Mouse (Mus musculus): ENCODE data around the gene Rhd. TPM values are rescaled to one million over a fixed set of nuclear protein-coding genes. Genes with fewer than 3 reads are reported as not detected.

Rhd gene
- total and polyA plus RNA-seq, 2 experiments from 2014 or later: 0.98 to 1.5 TPM

GRCm38 (mm10) chr4:134843566-134843965 is 20.8 kb upstream of the Rhd start:
- DNase-seq (ENCODE audit: low spot score) (no peak), ATAC-seq (ENCODE audit: low FRiP score) (no peak)
- no peak for TF ChIP-seq CTCF (IDR thresholded peaks at IDR 0.05)
- Histone ChIP-seq H3K9ac (replicated peaks; ENCODE audit: low read length, poor library complexity, severe bottlenecking) (no peak overlapping the region), H3K4me2 (ENCODE audit: low read depth, low read length, poor library complexity, severe bottlenecking) (no peak overlapping the region), H3K4me1 (ENCODE audit: insufficient read depth, low read length) (no peaks in the 10 kb centered on the region), H3K36me3 (ENCODE audit: insufficient read depth, low read length) (no peaks in the 10 kb centered on the region), H3K27me3 (ENCODE audit: insufficient read depth, low read length) (no peaks in the 10 kb centered on the region), H3K4me3 (ENCODE audit: low read depth, low read length) (no peak overlapping the region), H3K9me3 (ENCODE audit: low read length) (no peaks in the 10 kb centered on the region), H3K27ac (ENCODE audit: low read depth, low read length) (no peak overlapping the region)
- WGBS: 88% methylated on average over 4 of the region's 4 CpGs

- Histone ChIP-seq H3K27ac (ENCODE audit: low read depth, low read length) (no peak overlapping the region), H3K27me3 (ENCODE audit: insufficient read depth, low read length) (no peaks in the 10 kb centered on the region), H3K9me3 (ENCODE audit: low read length) (no peaks in the 10 kb centered on the region), H3K9ac (replicated peaks; ENCODE audit: low read length, poor library complexity, severe bottlenecking) (no peak overlapping the region), H3K4me2 (ENCODE audit: low read depth, low read length, poor library complexity, severe bottlenecking) (no peak overlapping the region), H3K4me3 (ENCODE audit: low read depth, low read length) (no peak overlapping the region), H3K36me3 (ENCODE audit: insufficient read depth, low read length) (no peaks in the 10 kb centered on the region), H3K4me1 (ENCODE audit: insufficient read depth, low read length) (peaks cover 16% of the 10 kb centered on the region; the same call in 1 of the 2 replicates)
- no peak for TF ChIP-seq CTCF (IDR thresholded peaks at IDR 0.05)
- 78% methylated on average over 4 of the region's 4 CpGs for WGBS
- DNase-seq (ENCODE audit: low spot score) (no peak), ATAC-seq (ENCODE audit: low FRiP score) (no peak)
Measured at GRCm38 (mm10) chr4:134847587-134847986, 16.7 kb upstream of the Rhd start.

GRCm38 (mm10) chr4:134850551-134850950 is 13.8 kb upstream of the Rhd start:
- ATAC-seq (ENCODE audit: low FRiP score) (no peak), DNase-seq (ENCODE audit: low spot score) (no peak)
- Histone ChIP-seq H3K4me3 (ENCODE audit: low read depth, low read length) (no peak overlapping the region), H3K36me3 (ENCODE audit: insufficient read depth, low read length) (no peaks in the 10 kb centered on the region), H3K9me3 (ENCODE audit: low read length) (no peaks in the 10 kb centered on the region), H3K27ac (ENCODE audit: low read depth, low read length) (no peak overlapping the region), H3K4me1 (ENCODE audit: insufficient read depth, low read length) (peaks cover 16% of the 10 kb centered on the region; the same call in 1 of the 2 replicates), H3K9ac (replicated peaks; ENCODE audit: low read length, poor library complexity, severe bottlenecking) (no peak overlapping the region), H3K27me3 (ENCODE audit: insufficient read depth, low read length) (no peaks in the 10 kb centered on the region), H3K4me2 (ENCODE audit: low read depth, low read length, poor library complexity, severe bottlenecking) (peak overlapping the region; percentile 75)
- no peak for TF ChIP-seq CTCF (IDR thresholded peaks at IDR 0.05)
- 59% methylated on average over 4 of the region's 4 CpGs for WGBS

- Histone ChIP-seq H3K9ac (replicated peaks; ENCODE audit: low read length, poor library complexity, severe bottlenecking) (no peak overlapping the region), H3K4me2 (ENCODE audit: low read depth, low read length, poor library complexity, severe bottlenecking) (peak overlapping the region; percentile 75), H3K27me3 (ENCODE audit: insufficient read depth, low read length) (no peaks in the 10 kb centered on the region), H3K36me3 (ENCODE audit: insufficient read depth, low read length) (no peaks in the 10 kb centered on the region), H3K4me1 (ENCODE audit: insufficient read depth, low read length) (peaks cover 16% of the 10 kb centered on the region; the same call in 1 of the 2 replicates), H3K27ac (ENCODE audit: low read depth, low read length) (no peak overlapping the region), H3K4me3 (ENCODE audit: low read depth, low read length) (peak overlapping the region; percentile 99), H3K9me3 (ENCODE audit: low read length) (no peaks in the 10 kb centered on the region)
- 42% methylated on average over 2 of the region's 2 CpGs for WGBS
- ATAC-seq (ENCODE audit: low FRiP score) (no peak), DNase-seq (ENCODE audit: low spot score) (no peak)
- no peak for TF ChIP-seq CTCF (IDR thresholded peaks at IDR 0.05)
Measured at GRCm38 (mm10) chr4:134851236-134851635, 13.1 kb upstream of the Rhd start.

DNA sequence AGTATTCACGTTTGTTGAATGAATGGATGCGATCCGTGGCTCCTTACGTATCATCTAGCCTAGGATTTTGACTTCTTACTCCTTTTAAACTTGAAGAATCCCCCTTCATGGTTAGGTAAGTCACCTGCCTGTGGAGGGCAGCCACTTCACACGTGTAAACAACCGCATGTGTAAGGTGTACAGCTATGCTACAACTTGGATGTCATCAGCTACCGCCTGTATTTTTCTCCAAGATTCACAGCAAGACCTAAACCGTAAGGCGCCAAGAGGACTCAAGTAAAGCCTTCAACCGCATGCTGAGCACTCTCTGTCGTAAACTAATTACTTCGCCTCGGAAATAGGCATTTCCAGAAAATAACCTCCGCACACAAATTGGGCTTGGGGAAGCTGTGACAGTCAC is 12.5 kb upstream of the Rhd start:
- Histone ChIP-seq H3K36me3 (ENCODE audit: insufficient read depth, low read length) (no peaks in the 10 kb centered on the region), H3K9me3 (ENCODE audit: low read length) (no peaks in the 10 kb centered on the region), H3K4me2 (ENCODE audit: low read depth, low read length, poor library complexity, severe bottlenecking) (peak overlapping the region; percentile 75), H3K4me3 (ENCODE audit: low read depth, low read length) (peak overlapping the region; percentile 99), H3K4me1 (ENCODE audit: insufficient read depth, low read length) (peaks cover 16% of the 10 kb centered on the region; the same call in 1 of the 2 replicates), H3K9ac (replicated peaks; ENCODE audit: low read length, poor library complexity, severe bottlenecking) (peak overlapping the region; percentile 97), H3K27ac (ENCODE audit: low read depth, low read length) (no peak overlapping the region; the same call in 1 of the 2 replicates), H3K27me3 (ENCODE audit: insufficient read depth, low read length) (no peaks in the 10 kb centered on the region)
- DNase-seq (ENCODE audit: low spot score) (peak; percentile 17), ATAC-seq (ENCODE audit: low FRiP score) (no peak)
- WGBS: 6% methylated on average over 14 of the region's 14 CpGs
- no peak for TF ChIP-seq CTCF (IDR thresholded peaks at IDR 0.05)

DNA sequence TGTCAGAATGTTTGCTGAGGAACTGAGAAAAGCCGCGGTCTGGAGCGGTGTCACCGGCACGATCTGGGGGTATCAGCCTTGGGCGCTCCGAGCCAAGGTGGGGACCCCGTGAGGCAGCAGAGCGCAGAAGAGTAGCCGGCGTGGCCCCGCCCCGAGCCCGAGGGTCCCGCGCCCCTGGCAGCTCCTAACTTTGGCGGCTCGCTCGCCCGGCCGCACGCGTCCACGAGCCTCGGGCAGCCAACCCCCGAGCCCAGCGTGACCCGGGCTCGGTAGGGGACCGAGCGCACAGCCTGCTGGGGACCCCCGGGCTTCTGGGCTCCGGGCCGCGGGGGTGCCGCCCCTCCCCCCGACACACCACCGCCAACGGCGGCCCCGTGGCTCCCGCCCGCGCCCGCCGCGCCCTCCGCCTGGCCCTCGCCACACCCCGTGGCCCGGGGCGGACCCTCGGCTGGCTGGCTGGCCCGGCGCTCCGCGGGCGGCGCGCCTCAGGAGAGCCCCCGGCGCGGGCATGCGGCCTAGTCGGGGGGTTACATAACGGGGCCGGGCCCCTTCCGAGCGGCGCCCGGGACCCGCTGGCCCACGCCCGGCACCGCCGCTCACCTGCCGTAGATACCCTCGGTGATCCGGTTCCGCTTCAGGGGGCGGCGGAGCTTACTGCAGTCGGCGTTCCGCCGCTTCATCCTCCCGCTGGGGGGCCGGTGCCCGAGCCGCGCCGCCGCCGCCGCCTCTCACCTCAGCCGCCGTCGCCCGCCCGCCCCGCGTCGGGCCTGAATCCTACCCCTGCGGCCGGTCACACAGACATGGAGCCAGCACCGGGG is 11.7 kb upstream of the Rhd start:
- peaks cover 16% of the 10 kb centered on the region; the same call in 1 of the 2 replicates for H3K4me1 ChIP-seq (ENCODE audit: insufficient read depth, low read length)
- ATAC-seq (ENCODE audit: low FRiP score): no peak

More for the DNA sequence above, 11.7 kb upstream of the Rhd start:
- H3K4me2 ChIP-seq (ENCODE audit: low read depth, low read length, poor library complexity, severe bottlenecking): peak overlapping the region; percentile 75
- no peaks in the 10 kb centered on the region for H3K9me3 ChIP-seq (ENCODE audit: low read length)
- H3K9ac ChIP-seq (replicated peaks; ENCODE audit: low read length, poor library complexity, severe bottlenecking): peak overlapping the region; percentile 97
- no peaks in the 10 kb centered on the region for H3K36me3 ChIP-seq (ENCODE audit: insufficient read depth, low read length)
- WGBS: under 1% methylated on average over 59 of the region's 106 CpGs
- peak; percentile 10 for DNase-seq (ENCODE audit: low spot score)
- peak overlapping the region; percentile 100 for H3K27ac ChIP-seq (ENCODE audit: low read depth, low read length)
- no peak for TF ChIP-seq CTCF (IDR thresholded peaks at IDR 0.05)
- no peaks in the 10 kb centered on the region for H3K27me3 ChIP-seq (ENCODE audit: insufficient read depth, low read length)
- peak overlapping the region; percentile 99 for H3K4me3 ChIP-seq (ENCODE audit: low read depth, low read length)

All from midbrain, postnatal 0 days (tissue).